In the genomic region with DNA sequence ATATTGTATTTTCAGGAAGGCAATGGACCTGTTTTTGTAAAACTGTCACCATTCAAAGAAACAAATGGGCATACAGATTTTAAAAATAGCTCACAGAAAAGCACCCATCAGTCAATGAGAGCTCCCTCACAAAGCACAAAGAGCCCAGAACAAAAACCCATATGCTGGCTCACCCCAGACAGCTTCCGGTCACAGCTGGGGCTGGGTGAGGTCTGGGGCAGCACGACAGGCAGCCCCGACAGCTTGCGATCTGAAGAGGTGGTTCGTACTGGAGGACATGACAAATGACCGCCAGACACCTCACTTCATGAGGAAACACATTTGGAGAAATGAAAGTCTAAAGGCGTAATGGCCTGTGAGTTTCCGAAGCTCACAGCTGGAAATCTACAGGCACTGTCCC, we compare ENCODE assay signal across 12 mouse cellular contexts. TPM values are rescaled to one million over a fixed set of nuclear protein-coding genes. Genes with fewer than 3 reads are reported as not detected.
DNase-seq lines count a peak whose midpoint lies in the region; ATAC-seq and TF ChIP-seq lines count a peak whose summit lies in the region.
"Had no signal": no experiment of that assay in that cellular context is flagged by ENCODE, and none has a peak within 500 bp of the region (broad histone marks: within the 10 kb centered on the region; RNA-seq: fewer than 3 reads in every experiment).

No protein-coding gene starts in this region.

- no peaks in the 10 kb centered on the region for H3K27me3 ChIP-seq in forebrain, embryonic 14.5 days (replicated peaks; ENCODE audit: control insufficient read depth, insufficient read depth, low read length)
- no peaks in the 10 kb centered on the region for H3K27me3 ChIP-seq in forebrain, embryonic 16.5 days (replicated peaks; ENCODE audit: control insufficient read depth, insufficient read depth, low read length)
- H3K27me3 ChIP-seq in E14TG2a.4 (ENCODE audit: insufficient read depth, low read length) = no peaks in the 10 kb centered on the region
- peaks cover 37% of the 10 kb centered on the region for H3K27me3 ChIP-seq in hindbrain, embryonic 10.5 days (ENCODE audit: insufficient read depth, poor library complexity, severe bottlenecking)

- 20% methylated on average over 8 of the region's 8 CpGs for WGBS in forebrain, embryonic 14.5 days
- 17% methylated on average over 8 of the region's 8 CpGs for WGBS in forebrain, embryonic 16.5 days
- 11% methylated on average over 8 of the region's 8 CpGs for WGBS in hindbrain, embryonic 10.5 days

- no peaks in the 10 kb centered on the region for H3K9me3 ChIP-seq in forebrain, embryonic 14.5 days (replicated peaks; ENCODE audit: control insufficient read depth, low read length)
- no peaks in the 10 kb centered on the region for H3K9me3 ChIP-seq in forebrain, embryonic 16.5 days (ENCODE audit: control insufficient read depth, low read length)
- no peaks in the 10 kb centered on the region for H3K9me3 ChIP-seq in E14TG2a.4 (ENCODE audit: low read length)
- no peaks in the 10 kb centered on the region for H3K9me3 ChIP-seq in hindbrain, embryonic 10.5 days

- H3K27ac ChIP-seq in forebrain, embryonic 14.5 days (ENCODE audit: low read depth, low read length) = no peak overlapping the region
- no peak overlapping the region for H3K27ac ChIP-seq in forebrain, embryonic 16.5 days (ENCODE audit: low read length)
- peak overlapping the region; percentile 76 for H3K27ac ChIP-seq in hindbrain, embryonic 10.5 days

- H3K36me3 ChIP-seq in forebrain, embryonic 14.5 days (ENCODE audit: control insufficient read depth, insufficient read depth, low read length) = no peaks in the 10 kb centered on the region
- no peaks in the 10 kb centered on the region for H3K36me3 ChIP-seq in forebrain, embryonic 16.5 days (ENCODE audit: control insufficient read depth, insufficient read depth)
- no peaks in the 10 kb centered on the region for H3K36me3 ChIP-seq in E14TG2a.4 (ENCODE audit: insufficient read depth, low read length)
- no peaks in the 10 kb centered on the region for H3K36me3 ChIP-seq in hindbrain, embryonic 10.5 days

- TF ChIP-seq CTCF in E14TG2a.4 (conservative IDR thresholded peaks at IDR 0.05; ENCODE audit: low read length) = no peak

- 0 out of 2 replicates have a peak overlapping the region, but pooled peaks have one; percentile 23 for H3K4me2 ChIP-seq in forebrain, embryonic 14.5 days (ENCODE audit: low read length)
- H3K4me2 ChIP-seq in forebrain, embryonic 16.5 days (ENCODE audit: low read length) = no peak overlapping the region

- H3K4me3 ChIP-seq in forebrain, embryonic 14.5 days (ENCODE audit: low read depth, low read length) = no peak overlapping the region
- H3K4me3 ChIP-seq in forebrain, embryonic 16.5 days (replicated peaks; ENCODE audit: low read length) = no peak overlapping the region
- peak overlapping the region; percentile 29; the same call in 1 of the 2 replicates for H3K4me3 ChIP-seq in E14TG2a.4 (replicated peaks; ENCODE audit: low read length)
- no peak overlapping the region for H3K4me3 ChIP-seq in hindbrain, embryonic 10.5 days

- H3K4me1 ChIP-seq in forebrain, embryonic 14.5 days (ENCODE audit: control insufficient read depth, insufficient read depth, low read length) = peaks cover 3% of the 10 kb centered on the region; the same call in 1 of the 2 replicates
- peaks cover 5% of the 10 kb centered on the region; the same call in 1 of the 2 replicates for H3K4me1 ChIP-seq in forebrain, embryonic 16.5 days (replicated peaks; ENCODE audit: control insufficient read depth, insufficient read depth, low read length)
- peaks cover 29% of the 10 kb centered on the region for H3K4me1 ChIP-seq in E14TG2a.4 (replicated peaks; ENCODE audit: low read depth, low read length)
- H3K4me1 ChIP-seq in hindbrain, embryonic 10.5 days (replicated peaks) = peaks cover 36% of the 10 kb centered on the region

- intact Hi-C loops in gastrocnemius, postnatal 14 days (cut with DNase I; ENCODE audit: low total_unique reads) = no loop called here

- DNase-seq in forebrain, embryonic 14.5 days (ENCODE audit: low spot score) = peak; percentile 21
- peak; percentile 77 for DNase-seq in hindbrain, embryonic 10.5 days (ENCODE audit: low spot score)
- peak; percentile 82 for DNase-seq in mesoderm, embryonic 11.5 days (ENCODE audit: low read depth, low spot score)
- no peak for DNase-seq in cerebellum, adult 9-11 months
- no peak for DNase-seq in testis, postnatal 14 days (ENCODE audit: low spot score)
- no peak for DNase-seq in gastrocnemius, postnatal 14 days
- DNase-seq: B cell, adult 2 months had no signal

- no peak overlapping the region for H3K9ac ChIP-seq in forebrain, embryonic 14.5 days (ENCODE audit: low read length)
- H3K9ac ChIP-seq in forebrain, embryonic 16.5 days (replicated peaks; ENCODE audit: low read depth, low read length) = no peak overlapping the region

- peak; percentile 61; the same call in 1 of the 2 replicates for ATAC-seq in forebrain, embryonic 14.5 days
- ATAC-seq in forebrain, embryonic 16.5 days = no peak

RNA-seq across cellular contexts. Expression of gene Hsd17b3, which starts 18.5 kb away (rescaled TPM):
- polyA plus RNA-seq in forebrain, embryonic 14.5 days (2014; fragmentation: Nextera tagmentation; extraction: Ambion mirVana) = not detected in 2 replicates
- polyA plus RNA-seq in forebrain, embryonic 16.5 days (2015; fragmentation: Nextera tagmentation; extraction: Ambion mirVana) = not detected in 2 replicates
- not detected in 2 replicates for polyA plus RNA-seq in hindbrain, embryonic 10.5 days (2016; fragmentation: Nextera tagmentation; extraction: Ambion mirVana)
- not detected for total RNA-seq in gastrocnemius, postnatal 14 days (2021)
- total RNA-seq: layer of hippocampus, postnatal 10 days; megakaryocyte-erythroid progenitor cell, adult 5-6 weeks had no signal
- polyA plus RNA-seq: heart, embryonic 16.5 days had no signal

RNA-seq across cellular contexts. Expression of gene Slc35d2, which starts 21.6 kb away (rescaled TPM):
- 0.76 and 1.2 TPM in 2 replicates for polyA plus RNA-seq in forebrain, embryonic 14.5 days (2014; fragmentation: Nextera tagmentation; extraction: Ambion mirVana)
- 0.46 and 0.86 TPM in 2 replicates for polyA plus RNA-seq in forebrain, embryonic 16.5 days (2015; fragmentation: Nextera tagmentation; extraction: Ambion mirVana)
- 5.5 and 6.9 TPM in 2 replicates for polyA plus RNA-seq in hindbrain, embryonic 10.5 days (2016; fragmentation: Nextera tagmentation; extraction: Ambion mirVana)
- 1 to 10 TPM; 1.5 to 1.6 TPM for total RNA-seq in gastrocnemius, postnatal 14 days (2021)

RNA-seq across cellular contexts. Expression of gene Zfp367, which starts 45.5 kb away (rescaled TPM):
- polyA plus RNA-seq in forebrain, embryonic 14.5 days (2014; fragmentation: Nextera tagmentation; extraction: Ambion mirVana) = 13.0 and 15.0 TPM in 2 replicates
- 10.8 and 13.1 TPM in 2 replicates for polyA plus RNA-seq in forebrain, embryonic 16.5 days (2015; fragmentation: Nextera tagmentation; extraction: Ambion mirVana)
- 12.5 and 17.1 TPM in 2 replicates for polyA plus RNA-seq in hindbrain, embryonic 10.5 days (2016; fragmentation: Nextera tagmentation; extraction: Ambion mirVana)
- 10 to 100 TPM; 10.9 to 12.9 TPM for total RNA-seq in gastrocnemius, postnatal 14 days (2021)

RNA-seq across cellular contexts. Expression of gene Habp4, which starts 54.1 kb away (rescaled TPM):
- polyA plus RNA-seq in forebrain, embryonic 14.5 days (2014; fragmentation: Nextera tagmentation; extraction: Ambion mirVana) = 17.5 and 18.1 TPM in 2 replicates
- 15.9 and 18.1 TPM in 2 replicates for polyA plus RNA-seq in forebrain, embryonic 16.5 days (2015; fragmentation: Nextera tagmentation; extraction: Ambion mirVana)
- polyA plus RNA-seq in hindbrain, embryonic 10.5 days (2016; fragmentation: Nextera tagmentation; extraction: Ambion mirVana) = 20.2 and 24.2 TPM in 2 replicates
- total RNA-seq in gastrocnemius, postnatal 14 days (2021) = 10 to 100 TPM; 19.6 to 24.4 TPM

Comparison
In these comparisons a context has a peak if more than half of its experiments do, and no peak if none do; other contexts are left out.
1. DNase-seq: peak in forebrain, embryonic 14.5 days (single experiment), hindbrain, embryonic 10.5 days (single experiment) and mesoderm, embryonic 11.5 days (single experiment); none in cerebellum, adult 9-11 months (single experiment), testis, postnatal 14 days (single experiment) and gastrocnemius, postnatal 14 days (single experiment).